Mouse (Mus musculus): ENCODE results near the gene Gabrg3. TPM values are rescaled to one million over a fixed set of nuclear protein-coding genes. Genes with fewer than 3 reads are reported as not detected.

The Gabrg3 gene
- total RNA-seq (2021), result 10 to 100 TPM; 25.6 to 26.1 TPM
- long read RNA-seq, partial matches to known transcripts, result 2 of 4 reads
- long read RNA-seq, other reads (novel, unspliced or antisense), result 1 of 4 reads

DNA sequence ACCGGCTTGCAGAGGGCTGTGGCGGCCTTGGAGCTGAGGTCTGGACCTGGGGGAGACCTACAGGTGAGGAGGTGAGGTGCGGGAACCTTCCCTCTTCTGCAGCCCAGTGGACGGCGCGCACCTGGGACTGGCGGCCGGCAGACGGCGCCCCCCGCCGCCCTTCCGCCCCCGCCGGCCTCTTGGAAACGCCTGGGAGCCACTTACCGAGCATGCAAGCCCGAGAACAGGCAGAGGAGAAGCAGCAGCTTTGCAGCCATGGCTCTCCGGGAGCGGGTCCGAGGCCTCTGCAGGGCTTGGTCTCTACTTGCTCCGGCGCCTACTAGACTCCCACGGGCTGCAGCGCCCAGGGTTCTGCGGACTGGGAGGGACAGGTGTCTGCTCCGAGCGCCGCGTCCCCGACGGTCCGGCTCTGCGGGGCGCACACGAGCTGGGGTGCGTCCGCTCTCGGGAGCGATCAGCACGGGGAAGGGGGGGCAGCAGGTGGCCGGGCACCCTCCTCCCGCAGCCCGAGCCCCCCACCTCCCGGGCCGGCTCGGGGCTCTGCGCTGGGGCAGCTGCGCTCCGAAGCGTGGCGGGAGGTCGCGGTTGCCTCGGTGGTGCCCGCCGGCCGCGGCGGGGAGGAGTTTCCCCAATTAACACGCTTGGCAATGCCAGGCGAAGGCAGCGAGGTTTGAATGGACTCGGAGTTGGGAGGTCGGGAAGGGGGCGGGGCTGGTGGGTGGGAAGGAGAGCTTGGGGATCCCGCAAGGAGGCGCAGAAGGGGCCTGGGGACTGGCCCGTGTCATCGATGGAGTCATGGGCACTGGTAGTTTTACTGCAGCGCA is at the start of gene Gabrg3:
TSS of gene Gabrg3 (minus strand) at position 672 of the 824 bp plus-strand sequence.
- peak; percentile 56 to 63 for DNase-seq (ENCODE audit: low spot score in 2 of 2)

DNA sequence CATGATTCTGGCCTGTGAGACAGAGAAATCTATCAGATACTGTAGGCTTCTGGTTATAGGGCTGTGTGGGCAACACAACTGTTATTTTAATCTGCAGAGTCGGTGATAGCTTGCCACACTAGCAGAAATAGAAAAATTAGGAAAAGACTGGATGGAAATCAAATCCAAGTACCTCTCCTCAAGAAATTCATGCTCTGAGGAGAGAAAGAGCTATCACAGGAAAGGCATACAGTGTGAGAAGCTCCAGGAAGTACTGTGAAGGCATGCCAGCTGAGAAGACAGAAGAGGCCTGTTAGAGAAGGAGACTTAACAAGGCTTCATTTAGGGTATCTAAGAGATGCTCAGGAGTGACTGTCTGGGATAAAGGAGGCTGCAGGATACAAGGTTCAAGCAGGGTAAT is 35.7 kb upstream of the Gabrg3 start:
- no peak for DNase-seq (ENCODE audit: low spot score in 2 of 2)

GRCm38 (mm10) chr7:57421044-57421443 is 34.1 kb upstream of the Gabrg3 start:
- DNase-seq (ENCODE audit: low spot score in 2 of 2), result no peak

- no peak for DNase-seq (ENCODE audit: low spot score in 2 of 2)
These were observed 32.4 kb upstream of the Gabrg3 start, which contains the start of gene Gabrb3 for GRCm38 (mm10) chr7:57419392-57419791. Gene Gabrb3, plus strand, starts transcription at chr7:57419692.

- no peak for DNase-seq (ENCODE audit: low spot score in 2 of 2)
These were observed 25.9 kb upstream of the Gabrg3 start for GRCm38 (mm10) chr7:57412896-57413295.

- no peak for DNase-seq (ENCODE audit: low spot score in 2 of 2)
These were observed 24.2 kb upstream of the Gabrg3 start for GRCm38 (mm10) chr7:57411163-57411562.

DNA sequence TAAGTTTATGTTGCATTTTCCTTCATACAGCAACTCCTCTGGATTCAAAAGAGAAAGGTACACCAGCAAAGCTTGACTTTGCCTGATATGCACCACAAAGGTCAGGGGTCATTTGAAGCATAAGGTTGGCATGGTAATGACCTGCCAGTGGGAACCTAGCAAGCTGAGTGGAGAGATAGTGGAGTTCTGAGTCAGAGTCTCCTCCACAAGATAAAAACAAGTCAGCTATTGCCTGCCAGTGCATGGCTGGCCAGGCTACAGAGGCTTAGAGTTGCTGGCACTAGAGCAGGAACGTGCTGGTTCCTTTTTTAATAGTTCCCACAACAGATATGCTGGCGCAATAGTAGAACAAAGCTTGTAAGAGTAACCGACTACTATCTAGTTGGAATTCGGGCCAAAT is 6.6 kb upstream of the Gabrg3 start:
- DNase-seq (ENCODE audit: low spot score in 2 of 2), result no peak

DNA sequence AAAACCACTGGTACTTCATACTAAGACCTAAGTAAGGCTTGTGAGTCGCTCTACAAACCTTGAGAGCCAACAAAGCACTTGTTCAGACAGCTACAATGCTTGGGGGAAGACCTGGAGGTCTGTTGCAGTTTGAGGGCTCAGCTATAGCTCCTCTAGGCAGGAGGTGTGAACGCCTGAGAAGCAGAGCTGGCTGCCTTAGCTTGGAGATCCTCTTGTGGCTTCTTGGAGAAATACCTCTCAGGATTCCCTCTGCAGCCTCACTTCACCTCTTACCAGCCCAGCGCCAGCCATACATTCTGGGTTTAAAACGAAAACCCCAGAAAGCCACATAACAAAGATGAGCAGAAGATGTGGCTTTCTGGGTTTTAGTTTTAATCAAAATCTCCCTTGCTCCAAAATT is 3.1 kb upstream of the Gabrg3 start:
- DNase-seq (ENCODE audit: low spot score in 2 of 2), result no peak

GRCm38 (mm10) chr7:57387341-57387654 is 310 bp upstream of the Gabrg3 start:
- DNase-seq (ENCODE audit: low spot score in 2 of 2), result no peak

- peak; percentile 12 to 23 for DNase-seq (ENCODE audit: low spot score in 2 of 2)
These were observed 2.9 kb downstream of the Gabrg3 start for GRCm38 (mm10) chr7:57384112-57384511.

GRCm38 (mm10) chr7:57366013-57366390 is 21.0 kb downstream of the Gabrg3 start:
- DNase-seq (ENCODE audit: low spot score in 2 of 2), result no peak

GRCm38 (mm10) chr7:57365134-57366012 is 21.6 kb downstream of the Gabrg3 start:
- no peak for DNase-seq (ENCODE audit: low spot score in 2 of 2)

GRCm38 (mm10) chr7:57363812-57364211 is 23.2 kb downstream of the Gabrg3 start:
- no peak for DNase-seq (ENCODE audit: low spot score in 2 of 2)

DNA sequence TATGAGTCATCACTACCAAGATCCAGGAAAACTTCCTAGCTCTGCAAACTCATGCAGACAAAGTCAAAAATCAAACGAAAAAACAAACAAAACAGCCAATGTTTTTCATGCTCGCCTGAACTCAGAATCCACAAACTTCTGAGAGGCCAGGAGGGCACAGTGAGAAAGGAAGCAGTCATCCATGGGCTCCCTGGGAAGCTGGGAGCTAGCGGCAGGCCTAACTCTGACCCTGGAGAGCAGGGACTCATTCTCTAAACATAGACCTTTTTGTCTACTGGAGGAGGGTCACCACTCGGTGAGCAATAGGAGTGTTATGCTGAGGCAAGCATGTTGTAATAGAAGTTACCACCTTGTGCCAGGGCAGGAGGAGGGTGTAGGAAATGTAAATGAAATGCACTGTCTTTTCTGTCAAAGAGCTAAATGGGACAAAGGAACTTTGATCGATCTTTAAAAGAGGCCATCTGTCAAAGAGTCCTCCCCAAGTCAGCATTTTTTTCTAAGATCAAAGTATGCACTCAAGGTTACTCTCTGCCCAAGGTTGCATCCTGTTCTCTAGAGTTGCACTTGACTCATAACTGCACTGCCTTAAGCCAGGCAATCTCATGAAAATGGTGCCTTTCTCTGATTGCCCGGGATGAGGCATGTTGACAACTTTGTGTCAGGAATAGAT is 29.0 kb downstream of the Gabrg3 start:
- no peak for DNase-seq (ENCODE audit: low spot score in 2 of 2)

GRCm38 (mm10) chr7:57356565-57357301 is 30.3 kb downstream of the Gabrg3 start:
- DNase-seq (ENCODE audit: low spot score in 2 of 2), result no peak

GRCm38 (mm10) chr7:57348774-57349173 is 38.2 kb downstream of the Gabrg3 start:
- DNase-seq (ENCODE audit: low spot score in 2 of 2), result no peak

- DNase-seq (ENCODE audit: low spot score in 2 of 2), result no peak
These were observed 45.1 kb downstream of the Gabrg3 start for GRCm38 (mm10) chr7:57341910-57342309.

GRCm38 (mm10) chr7:57331211-57331610 is 55.8 kb downstream of the Gabrg3 start:
- DNase-seq (ENCODE audit: low spot score in 2 of 2), result no peak

DNA sequence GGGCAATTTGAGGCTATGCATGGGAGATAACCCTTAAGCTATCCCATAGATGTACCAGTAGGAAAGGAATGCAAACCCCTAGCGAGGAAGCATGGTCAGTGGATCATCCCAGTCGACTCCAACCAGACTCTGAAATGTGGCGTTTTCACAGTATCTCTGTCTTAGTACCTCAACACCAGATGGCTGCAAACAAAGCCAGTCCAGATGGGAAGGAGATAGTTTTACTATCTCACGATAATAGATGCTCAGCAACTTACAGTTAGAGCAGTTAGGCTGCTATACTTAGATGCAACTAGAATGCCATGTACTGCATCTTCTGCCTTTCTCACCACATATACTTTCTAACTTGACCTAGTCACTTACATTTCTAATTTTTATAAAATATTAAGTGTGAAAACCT is 56.7 kb downstream of the Gabrg3 start:
- no peak for DNase-seq (ENCODE audit: low spot score in 2 of 2)

- no peak for DNase-seq (ENCODE audit: low spot score in 2 of 2)
These were observed 62.5 kb downstream of the Gabrg3 start for GRCm38 (mm10) chr7:57324473-57324872.

DNA sequence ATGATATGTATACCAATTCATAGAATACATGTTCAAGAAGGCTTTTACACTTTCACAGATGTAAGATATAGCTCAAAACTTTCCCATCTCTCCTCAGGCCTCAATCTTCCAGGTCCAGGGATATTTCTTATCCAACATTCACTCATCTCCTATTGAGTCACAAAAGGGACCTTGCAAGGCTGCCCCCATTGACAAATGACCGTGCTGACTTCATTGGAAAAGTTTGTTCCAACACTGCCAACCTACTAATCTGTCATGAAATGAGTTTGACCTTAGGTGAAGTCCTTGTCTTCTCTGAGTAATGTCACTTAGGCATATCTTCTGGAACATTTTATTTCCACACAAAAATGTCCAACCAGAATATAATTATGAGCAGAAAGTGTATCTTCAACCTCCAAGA is 64.9 kb downstream of the Gabrg3 start:
- no peak for DNase-seq (ENCODE audit: low spot score in 2 of 2)
